Mouse (Mus musculus) CH12.LX (cell line): ENCODE results near the gene Msh3.

Source experiments
- CTCF ChIP-seq, 2 experiments: IDR thresholded peaks in 1 of 2; conservative IDR thresholded peaks in 1 of 2; 2 replicates each; pipeline ENCODE4 v1.5.1; 2011 to 2012; ENCODE audit warnings: low read depth in 2 of 2, low read length in 2 of 2, improper control_type of control experiment in 1 of 2, inconsistent platforms in 1 of 2, mild to moderate bottlenecking in 1 of 2, moderate library complexity in 1 of 2
- EP300 ChIP-seq: IDR thresholded peaks from 2 replicates; pipeline ENCODE4 v1.6.1; 2011; ENCODE audit warnings: low read length, improper control_type of control experiment
- GABPA ChIP-seq: IDR thresholded peaks from 2 replicates; pipeline ENCODE4 v1.6.1; 2012; ENCODE audit warnings: low read depth, low read length, improper control_type of control experiment, inconsistent platforms; ENCODE audit not compliant: insufficient replicate concordance
- HCFC1 ChIP-seq: IDR thresholded peaks from 2 replicates; pipeline ENCODE4 v1.6.1; 2012; ENCODE audit warnings: low read depth, mild to moderate bottlenecking, inconsistent platforms, low read length, improper control_type of control experiment
- JUND ChIP-seq: conservative IDR thresholded peaks from 2 replicates; pipeline ENCODE4 v1.6.1; 2011; ENCODE audit warnings: low read depth, low read length, improper control_type of control experiment
- MAX ChIP-seq: IDR thresholded peaks from 2 replicates; pipeline ENCODE4 v1.6.1; 2011; ENCODE audit warnings: low read length, improper control_type of control experiment
- POLR2A ChIP-seq: IDR thresholded peaks from 2 replicates; pipeline ENCODE4 v1.6.1; 2011; ENCODE audit warnings: low read depth, mild to moderate bottlenecking, improper control_type of control experiment, low read length
- POLR2AphosphoS2 ChIP-seq: IDR thresholded peaks from 2 replicates; pipeline ENCODE4 v1.6.1; 2011; ENCODE audit warnings: low read depth, low read length, improper control_type of control experiment
- USF1 ChIP-seq: IDR thresholded peaks from 2 replicates; pipeline ENCODE4 v1.6.1; 2014; ENCODE audit warnings: low read depth, mild to moderate bottlenecking, inconsistent platforms, low read length, improper control_type of control experiment
- USF2 ChIP-seq: conservative IDR thresholded peaks from 2 replicates; pipeline ENCODE4 v1.6.1; 2011; ENCODE audit warnings: low read depth, low read length, improper control_type of control experiment
- ZKSCAN1 ChIP-seq: IDR thresholded peaks from 2 replicates; pipeline ENCODE4 v1.6.1; 2012; ENCODE audit warnings: low read depth, inconsistent platforms, low read length, improper control_type of control experiment, borderline replicate concordance

- TF ChIP-seq ZKSCAN1 (no peak), USF1 (no peak), GABPA (no peak), CTCF (conservative IDR thresholded peaks at IDR 0.05 in 1 of 2, IDR thresholded peaks at IDR 0.05 in 1 of 2; ENCODE audit: low read depth in 2 of 2, low read length in 2 of 2) (no peak), HCFC1 (no peak), MAX (no peak), POLR2AphosphoS2 (no peak), JUND (no peak), POLR2A (no peak), EP300 (no peak), USF2 (no peak)
Observed at GRCm38 (mm10) chr13:92370811-92371210, 16.0 kb upstream of the Msh3 start.
